22 mouse cellular contexts compared by ENCODE assay signal in the genomic region with DNA sequence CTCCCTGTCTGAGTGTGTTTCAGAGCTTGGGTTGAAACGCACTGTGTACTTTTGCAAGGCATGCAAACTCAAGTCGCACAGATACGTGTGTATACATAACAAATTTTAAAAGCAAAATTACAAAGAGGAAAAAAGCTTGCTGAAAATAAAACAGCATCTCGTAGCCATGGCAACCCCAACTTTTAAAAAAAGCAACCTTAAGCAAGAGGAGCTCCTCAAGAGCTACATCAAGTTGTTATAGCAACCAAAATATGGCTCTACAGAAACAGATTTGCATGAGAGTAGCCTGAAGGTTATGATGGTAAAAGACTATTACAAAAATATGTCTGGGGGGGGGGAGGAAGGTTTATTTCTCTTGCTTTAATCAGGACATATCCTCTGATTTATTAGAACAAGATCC.
A peak's percentile ranks its signal among the peaks of the same experiment; 100 is the strongest.
DNase-seq lines count a peak whose midpoint lies in the region; ATAC-seq and TF ChIP-seq lines count a peak whose summit lies in the region.
"Had no signal": no experiment of that assay in that cellular context is flagged by ENCODE, and none has a peak within 500 bp of the region (broad histone marks: within the 10 kb centered on the region; RNA-seq: fewer than 3 reads in every experiment).

No protein-coding gene starts in this region.

- no peaks in the 10 kb centered on the region for H3K36me3 ChIP-seq in midbrain, postnatal 0 days (ENCODE audit: insufficient read depth, low read length)
- H3K36me3 ChIP-seq: limb, embryonic 10.5 days; midbrain, embryonic 12.5 days had no signal

- no peak for TF ChIP-seq CTCF in midbrain, postnatal 0 days (IDR thresholded peaks at IDR 0.05)

- no peak overlapping the region for H3K27ac ChIP-seq in midbrain, postnatal 0 days (ENCODE audit: low read depth, low read length)
- H3K27ac ChIP-seq: limb, embryonic 10.5 days; midbrain, embryonic 12.5 days had no signal

- no peaks in the 10 kb centered on the region for H3K27me3 ChIP-seq in midbrain, postnatal 0 days (ENCODE audit: insufficient read depth, low read length)
- H3K27me3 ChIP-seq: CH12.LX; midbrain, embryonic 12.5 days had no signal

- peak; percentile 19 for DNase-seq in CD4-positive, CD25-positive, alpha-beta regulatory T cell, adult 2 months (ENCODE audit: low read depth, low spot score)
- peak; percentile 49 for DNase-seq in layer of hippocampus, adult 11-12 months (ENCODE audit: low spot score)
- no peak for DNase-seq in layer of hippocampus, postnatal 25 days (ENCODE audit: extremely low spot score in 1 of 2, low spot score in 1 of 2)
- DNase-seq in brain, adult 2 months (ENCODE audit: low read depth, low spot score): peak; percentile 89
- DNase-seq in midbrain, postnatal 0 days (ENCODE audit: low spot score): peak; percentile 32
- no peak for DNase-seq in Muller cell, postnatal 12 days (ENCODE audit: inconsistent ontology term)
- no peak for DNase-seq in kidney, postnatal 10 days
- DNase-seq: adrenal gland, adult 2 months; cerebellum, adult 18-20 months; cerebellum, postnatal 36 days; heart, adult 18-20 months; kidney, adult 8-10 months; kidney, postnatal 4 days; lung, adult 2 months; lung, postnatal 36 days; thymus, adult 18-20 months had no signal

- ATAC-seq in CD4-positive, CD25-positive, alpha-beta regulatory T cell, adult 4 months: no peak
- peak; percentile 82 for ATAC-seq in midbrain, postnatal 0 days (ENCODE audit: low FRiP score)

- no peak overlapping the region for H3K4me3 ChIP-seq in midbrain, postnatal 0 days (ENCODE audit: low read depth, low read length)
- H3K4me3 ChIP-seq: erythroblast, embryonic 14.5 days; limb, embryonic 10.5 days; midbrain, embryonic 12.5 days had no signal

- H3K9me3 ChIP-seq in midbrain, postnatal 0 days (ENCODE audit: low read length): no peaks in the 10 kb centered on the region
- H3K9me3 ChIP-seq: limb, embryonic 10.5 days; midbrain, embryonic 12.5 days had no signal

- no peak overlapping the region; the same call in 1 of the 2 replicates for H3K4me2 ChIP-seq in midbrain, postnatal 0 days (ENCODE audit: low read depth, low read length, poor library complexity, severe bottlenecking)
- H3K4me2 ChIP-seq: liver, embryonic 11.5 days; midbrain, embryonic 12.5 days had no signal

- H3K9ac ChIP-seq in midbrain, postnatal 0 days (replicated peaks; ENCODE audit: low read length, poor library complexity, severe bottlenecking): no peak overlapping the region
- H3K9ac ChIP-seq: midbrain, embryonic 12.5 days had no signal

- WGBS in midbrain, postnatal 0 days: 63% methylated on average over 4 of the region's 4 CpGs

- H3K4me1 ChIP-seq in midbrain, postnatal 0 days (ENCODE audit: insufficient read depth, low read length): no peaks in the 10 kb centered on the region
- H3K4me1 ChIP-seq: limb, embryonic 10.5 days; midbrain, embryonic 12.5 days had no signal

Comparison
In these comparisons a context has a peak if more than half of its experiments do, and no peak if none do; other contexts are left out.
1. DNase-seq: peak in CD4-positive, CD25-positive, alpha-beta regulatory T cell, adult 2 months (single experiment), layer of hippocampus, adult 11-12 months (single experiment), brain, adult 2 months (single experiment) and midbrain, postnatal 0 days (single experiment); none in layer of hippocampus, postnatal 25 days (0 of 2), Muller cell, postnatal 12 days (single experiment) and kidney, postnatal 10 days (single experiment).